Mouse (Mus musculus): ENCODE data around the gene Tlx2. TPM values are rescaled to one million over a fixed set of nuclear protein-coding genes. Genes with fewer than 3 reads are reported as not detected.
A peak's percentile ranks its signal among the peaks of the same experiment; 100 is the strongest.

Tlx2 gene
- polyA plus RNA-seq, 1 experiment from 2014 or later: not detected

- Histone ChIP-seq H3K4me2 (replicated peaks; ENCODE audit: low read depth, low read length) (peak overlapping the region; percentile 84), H3K27ac (ENCODE audit: low read length) (no peak overlapping the region), H3K4me1 (ENCODE audit: insufficient read depth, low read depth, low read length) (peaks cover 8% of the 10 kb centered on the region; the same call in 1 of the 2 replicates), H3K9me3 (ENCODE audit: low read length) (no peaks in the 10 kb centered on the region), H3K36me3 (ENCODE audit: insufficient read depth, low read length) (no peaks in the 10 kb centered on the region), H3K27me3 (replicated peaks; ENCODE audit: insufficient read depth, low read length) (no peaks in the 10 kb centered on the region), H3K4me3 (ENCODE audit: low read depth, low read length) (peak overlapping the region; percentile 57), H3K9ac (replicated peaks; ENCODE audit: low read depth) (0 out of 2 replicates have a peak overlapping the region, but pooled peaks have one; percentile 51)
- no peak for ATAC-seq
- TF ChIP-seq CTCF (IDR thresholded peaks at IDR 0.05): no peak
- TF ChIP-seq EP300 (IDR thresholded peaks at IDR 0.05): no peak
- WGBS: 51% methylated on average over 18 of the region's 18 CpGs
- DNase-seq (ENCODE audit: low spot score): no peak
Observed at GRCm38 (mm10) chr6:83031921-83032590, 38.0 kb downstream of the Tlx2 start.

- Histone ChIP-seq H3K9me3 (ENCODE audit: low read length) (no peaks in the 10 kb centered on the region), H3K4me3 (ENCODE audit: low read depth, low read length) (no peak overlapping the region), H3K4me2 (replicated peaks; ENCODE audit: low read depth, low read length) (no peak overlapping the region), H3K4me1 (ENCODE audit: insufficient read depth, low read depth, low read length) (peaks cover 8% of the 10 kb centered on the region; the same call in 1 of the 2 replicates), H3K9ac (replicated peaks; ENCODE audit: low read depth) (no peak overlapping the region), H3K36me3 (ENCODE audit: insufficient read depth, low read length) (no peaks in the 10 kb centered on the region), H3K27me3 (replicated peaks; ENCODE audit: insufficient read depth, low read length) (no peaks in the 10 kb centered on the region), H3K27ac (ENCODE audit: low read length) (no peak overlapping the region)
- ATAC-seq: no peak
- 78% methylated on average over 7 of the region's 7 CpGs for WGBS
- no peak for DNase-seq (ENCODE audit: low spot score)
- TF ChIP-seq CTCF (IDR thresholded peaks at IDR 0.05): no peak
- TF ChIP-seq EP300 (IDR thresholded peaks at IDR 0.05): no peak
Observed at GRCm38 (mm10) chr6:83031111-83031510, 39.0 kb downstream of the Tlx2 start.

GRCm38 (mm10) chr6:83029777-83030176 lies 40.3 kb downstream of the Tlx2 start:
- H3K27ac ChIP-seq (ENCODE audit: low read length): no peak overlapping the region
- H3K4me1 ChIP-seq (ENCODE audit: insufficient read depth, low read depth, low read length): peaks cover 8% of the 10 kb centered on the region; the same call in 1 of the 2 replicates
- no peak overlapping the region for H3K4me3 ChIP-seq (ENCODE audit: low read depth, low read length)
- no peaks in the 10 kb centered on the region for H3K9me3 ChIP-seq (ENCODE audit: low read length)
- ATAC-seq: no peak
- no peak overlapping the region for H3K9ac ChIP-seq (replicated peaks; ENCODE audit: low read depth)
- no peaks in the 10 kb centered on the region for H3K36me3 ChIP-seq (ENCODE audit: insufficient read depth, low read length)
- TF ChIP-seq CTCF (IDR thresholded peaks at IDR 0.05) (no peak), EP300 (IDR thresholded peaks at IDR 0.05) (no peak)
- no peak overlapping the region for H3K4me2 ChIP-seq (replicated peaks; ENCODE audit: low read depth, low read length)
- no peaks in the 10 kb centered on the region for H3K27me3 ChIP-seq (replicated peaks; ENCODE audit: insufficient read depth, low read length)
- no peak for DNase-seq (ENCODE audit: low spot score)
- WGBS: 49% methylated on average over 10 of the region's 10 CpGs

- Histone ChIP-seq H3K9ac (replicated peaks; ENCODE audit: low read depth) (no peak overlapping the region), H3K27me3 (replicated peaks; ENCODE audit: insufficient read depth, low read length) (no peaks in the 10 kb centered on the region), H3K4me1 (ENCODE audit: insufficient read depth, low read depth, low read length) (peaks cover 5% of the 10 kb centered on the region; the same call in 1 of the 2 replicates), H3K4me2 (replicated peaks; ENCODE audit: low read depth, low read length) (no peak overlapping the region), H3K4me3 (ENCODE audit: low read depth, low read length) (no peak overlapping the region), H3K36me3 (ENCODE audit: insufficient read depth, low read length) (no peaks in the 10 kb centered on the region), H3K27ac (ENCODE audit: low read length) (peak overlapping the region; percentile 28; the same call in 1 of the 2 replicates), H3K9me3 (ENCODE audit: low read length) (no peaks in the 10 kb centered on the region)
- ATAC-seq (peak; percentile 80), DNase-seq (ENCODE audit: low spot score) (peak; percentile 64)
- 21% methylated on average over 7 of the region's 9 CpGs for WGBS
- TF ChIP-seq CTCF (IDR thresholded peaks at IDR 0.05) (no peak), EP300 (IDR thresholded peaks at IDR 0.05) (peak; percentile 38; the same call in 1 of the 2 replicates)
Observed at GRCm38 (mm10) chr6:83027706-83028105, 42.4 kb downstream of the Tlx2 start.

GRCm38 (mm10) chr6:83027293-83027692 lies 42.8 kb downstream of the Tlx2 start:
- no peak for ATAC-seq
- Histone ChIP-seq H3K9me3 (ENCODE audit: low read length) (no peaks in the 10 kb centered on the region), H3K27me3 (replicated peaks; ENCODE audit: insufficient read depth, low read length) (no peaks in the 10 kb centered on the region), H3K4me2 (replicated peaks; ENCODE audit: low read depth, low read length) (no peak overlapping the region), H3K27ac (ENCODE audit: low read length) (peak overlapping the region; percentile 28; the same call in 1 of the 2 replicates), H3K4me1 (ENCODE audit: insufficient read depth, low read depth, low read length) (peaks cover 2% of the 10 kb centered on the region; the same call in 1 of the 2 replicates), H3K4me3 (ENCODE audit: low read depth, low read length) (no peak overlapping the region), H3K36me3 (ENCODE audit: insufficient read depth, low read length) (no peaks in the 10 kb centered on the region), H3K9ac (replicated peaks; ENCODE audit: low read depth) (no peak overlapping the region)
- TF ChIP-seq CTCF (IDR thresholded peaks at IDR 0.05): no peak
- no peak for TF ChIP-seq EP300 (IDR thresholded peaks at IDR 0.05)
- DNase-seq (ENCODE audit: low spot score): no peak
- WGBS: 73% methylated on average over 8 of the region's 8 CpGs

- Histone ChIP-seq H3K4me1 (ENCODE audit: insufficient read depth, low read depth, low read length) (no peaks in the 10 kb centered on the region), H3K27me3 (replicated peaks; ENCODE audit: insufficient read depth, low read length) (no peaks in the 10 kb centered on the region), H3K27ac (ENCODE audit: low read length) (no peak overlapping the region), H3K4me3 (ENCODE audit: low read depth, low read length) (no peak overlapping the region), H3K9ac (replicated peaks; ENCODE audit: low read depth) (no peak overlapping the region), H3K9me3 (ENCODE audit: low read length) (no peaks in the 10 kb centered on the region), H3K4me2 (replicated peaks; ENCODE audit: low read depth, low read length) (no peak overlapping the region), H3K36me3 (ENCODE audit: insufficient read depth, low read length) (no peaks in the 10 kb centered on the region)
- WGBS: 87% methylated on average over 4 of the region's 4 CpGs
- ATAC-seq: no peak
- TF ChIP-seq EP300 (IDR thresholded peaks at IDR 0.05) (no peak), CTCF (IDR thresholded peaks at IDR 0.05) (no peak)
- no peak for DNase-seq (ENCODE audit: low spot score)
Observed at GRCm38 (mm10) chr6:83025221-83025620, 44.9 kb downstream of the Tlx2 start.

All from lung, postnatal 0 days (tissue).